Mouse (Mus musculus): Measurements from ENCODE around the gene Map4k3. TPM values are rescaled to one million over a fixed set of nuclear protein-coding genes. Genes with fewer than 3 reads are reported as not detected.
A peak's percentile ranks its signal among the peaks of the same experiment; 100 is the strongest.
"Not testable (repeated sequence)": the region's sequence is repeated elsewhere in the genome, so short reads cannot be mapped to it uniquely, and the experiment has no call there.

The Map4k3 gene
- polyA plus RNA-seq, 1 experiment: 2.8 TPM

- no peak for TF ChIP-seq CTCF (IDR thresholded peaks at IDR 0.05; ENCODE audit: control insufficient read depth, insufficient read depth, low read length)
- TF ChIP-seq POLR2A (IDR thresholded peaks at IDR 0.05; ENCODE audit: borderline replicate concordance, control insufficient read depth, low read depth, low read length): no peak
- 72% methylated on average over 2 of the region's 2 CpGs for WGBS
- no peaks in the 10 kb centered on the region for H3K4me1 ChIP-seq (ENCODE audit: control insufficient read depth, insufficient read depth, low read length)
- H3K4me3 ChIP-seq (replicated peaks; ENCODE audit: control insufficient read depth, low read depth, low read length): no peak overlapping the region
- no peak overlapping the region for H3K27ac ChIP-seq (ENCODE audit: control insufficient read depth, insufficient read depth, low read depth, low read length, poor library complexity)
Measured at GRCm38 (mm10) chr17:80546846-80547245, 181.4 kb downstream of the Map4k3 start.

DNA sequence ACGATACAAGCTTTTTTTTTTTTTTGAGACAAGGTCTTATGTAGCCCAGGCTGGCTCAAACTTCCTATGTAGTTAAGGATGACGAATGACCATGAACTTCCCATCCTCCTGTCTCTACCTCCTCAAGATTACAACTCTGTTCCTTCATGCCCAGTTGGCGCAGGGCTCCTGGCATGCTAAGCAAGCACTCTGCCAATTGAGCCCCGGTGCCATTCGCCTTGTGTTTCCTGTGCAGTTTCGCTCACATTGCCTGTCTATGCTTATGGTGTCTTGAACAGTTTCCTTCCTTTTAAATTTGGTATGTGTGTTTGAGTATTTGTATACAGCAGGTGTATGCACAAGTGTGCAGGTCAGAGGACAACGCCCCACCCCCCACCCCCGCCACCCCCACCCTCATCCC, 182.1 kb downstream of the Map4k3 start:
- TF ChIP-seq CTCF (IDR thresholded peaks at IDR 0.05; ENCODE audit: control insufficient read depth, insufficient read depth, low read length) (no peak), POLR2A (IDR thresholded peaks at IDR 0.05; ENCODE audit: borderline replicate concordance, control insufficient read depth, low read depth, low read length) (no peak)
- 28% methylated on average over 8 of the region's 8 CpGs for WGBS
- Histone ChIP-seq H3K27ac (ENCODE audit: control insufficient read depth, insufficient read depth, low read depth, low read length, poor library complexity) (no peak overlapping the region), H3K4me1 (ENCODE audit: control insufficient read depth, insufficient read depth, low read length) (no peaks in the 10 kb centered on the region), H3K4me3 (replicated peaks; ENCODE audit: control insufficient read depth, low read depth, low read length) (no peak overlapping the region)

DNA sequence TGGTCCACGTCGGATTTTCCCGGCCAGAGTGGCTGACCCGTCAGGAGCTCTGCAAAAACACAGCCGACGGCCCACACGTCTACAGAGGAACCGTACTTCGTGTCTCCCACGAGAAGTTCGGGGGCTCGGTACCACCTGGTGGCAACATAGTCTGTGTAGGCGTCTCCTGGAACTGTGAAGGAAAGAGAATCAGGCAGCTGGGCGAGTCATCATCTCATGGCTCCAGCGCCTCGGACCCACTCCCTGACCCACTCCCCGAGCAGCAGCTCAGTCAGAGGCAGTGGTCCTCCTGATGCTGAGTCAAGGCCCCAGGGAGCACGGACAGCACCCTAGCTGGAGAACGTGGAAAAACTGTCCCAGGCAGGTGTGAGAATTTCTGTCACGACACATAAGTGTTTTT, 184.6 kb downstream of the Map4k3 start:
- 89% methylated on average over 20 of the region's 20 CpGs for WGBS
- TF ChIP-seq CTCF (IDR thresholded peaks at IDR 0.05; ENCODE audit: control insufficient read depth, insufficient read depth, low read length): no peak
- Histone ChIP-seq H3K4me3 (replicated peaks; ENCODE audit: control insufficient read depth, low read depth, low read length) (no peak overlapping the region), H3K4me1 (ENCODE audit: control insufficient read depth, insufficient read depth, low read length) (no peaks in the 10 kb centered on the region), H3K27ac (ENCODE audit: control insufficient read depth, insufficient read depth, low read depth, low read length, poor library complexity) (no peak overlapping the region)

- no peaks in the 10 kb centered on the region for H3K4me1 ChIP-seq (ENCODE audit: control insufficient read depth, insufficient read depth, low read length)
- 72% methylated on average over 6 of the region's 6 CpGs for WGBS
- H3K27ac ChIP-seq (ENCODE audit: control insufficient read depth, insufficient read depth, low read depth, low read length, poor library complexity): no peak overlapping the region
- no peak for TF ChIP-seq POLR2A (IDR thresholded peaks at IDR 0.05; ENCODE audit: borderline replicate concordance, control insufficient read depth, low read depth, low read length)
- TF ChIP-seq CTCF (IDR thresholded peaks at IDR 0.05; ENCODE audit: control insufficient read depth, insufficient read depth, low read length): peak; percentile 11; the same call in 1 of the 2 replicates
- H3K4me3 ChIP-seq (replicated peaks; ENCODE audit: control insufficient read depth, low read depth, low read length): no peak overlapping the region
Measured at GRCm38 (mm10) chr17:80537136-80537535, 191.1 kb downstream of the Map4k3 start.

DNA sequence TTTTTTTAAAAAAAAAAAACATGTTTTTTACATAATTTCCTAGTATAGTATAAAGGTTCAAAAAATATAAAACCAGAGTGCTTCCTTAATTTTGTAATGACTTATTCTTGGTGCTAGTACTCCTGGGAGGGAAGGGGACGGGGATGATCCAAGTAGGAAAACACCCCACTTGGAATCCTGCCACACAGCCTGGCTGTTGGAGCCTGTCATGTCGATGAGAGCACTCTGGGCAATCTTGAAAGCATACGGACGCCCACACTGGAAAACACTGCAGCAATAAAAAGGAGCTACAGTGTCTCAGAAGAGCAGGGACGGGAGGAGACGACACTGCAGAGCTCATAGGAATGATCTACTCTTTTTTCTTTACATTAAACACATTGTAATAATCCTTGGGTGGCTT, 192.7 kb downstream of the Map4k3 start:
- H3K27ac ChIP-seq (ENCODE audit: control insufficient read depth, insufficient read depth, low read depth, low read length, poor library complexity): no peak overlapping the region
- H3K4me1 ChIP-seq (ENCODE audit: control insufficient read depth, insufficient read depth, low read length): no peaks in the 10 kb centered on the region
- TF ChIP-seq CTCF (IDR thresholded peaks at IDR 0.05; ENCODE audit: control insufficient read depth, insufficient read depth, low read length): no peak
- TF ChIP-seq POLR2A (IDR thresholded peaks at IDR 0.05; ENCODE audit: borderline replicate concordance, control insufficient read depth, low read depth, low read length): no peak
- no peak overlapping the region for H3K4me3 ChIP-seq (replicated peaks; ENCODE audit: control insufficient read depth, low read depth, low read length)
- 80% methylated on average over 6 of the region's 6 CpGs for WGBS

GRCm38 (mm10) chr17:80531351-80531750, 196.9 kb downstream of the Map4k3 start:
- H3K27ac ChIP-seq (ENCODE audit: control insufficient read depth, insufficient read depth, low read depth, low read length, poor library complexity); H3K4me1 ChIP-seq (ENCODE audit: control insufficient read depth, insufficient read depth, low read length); H3K4me3 ChIP-seq (replicated peaks; ENCODE audit: control insufficient read depth, low read depth, low read length): not testable (repeated sequence)
- WGBS: 78% methylated on average over 2 of the region's 2 CpGs

Other genes starting within 250 kb of the Map4k3 start
- gene Sos1, start 248.0 kb downstream of the Map4k3 start, polyA plus RNA-seq (2011; ENCODE audit: insufficient read depth, insufficient read length, low replicate concordance, missing spikeins): 3.9 and 5.5 TPM in 2 replicates
- gene Cdkl4, start 150.7 kb downstream of the Map4k3 start, polyA plus RNA-seq (2011; ENCODE audit: insufficient read depth, insufficient read length, low replicate concordance, missing spikeins): 0.31 and 0.52 TPM in 2 replicates
- gene Tmem178, start 216.1 kb upstream of the Map4k3 start, polyA plus RNA-seq (2011; ENCODE audit: insufficient read depth, insufficient read length, low replicate concordance, missing spikeins): 0.57 and 3.0 TPM in 2 replicates

All from bone marrow, adult 2 months (tissue).